Comparison of ENCODE assay signal across 8 mouse cellular contexts in the genomic region with DNA sequence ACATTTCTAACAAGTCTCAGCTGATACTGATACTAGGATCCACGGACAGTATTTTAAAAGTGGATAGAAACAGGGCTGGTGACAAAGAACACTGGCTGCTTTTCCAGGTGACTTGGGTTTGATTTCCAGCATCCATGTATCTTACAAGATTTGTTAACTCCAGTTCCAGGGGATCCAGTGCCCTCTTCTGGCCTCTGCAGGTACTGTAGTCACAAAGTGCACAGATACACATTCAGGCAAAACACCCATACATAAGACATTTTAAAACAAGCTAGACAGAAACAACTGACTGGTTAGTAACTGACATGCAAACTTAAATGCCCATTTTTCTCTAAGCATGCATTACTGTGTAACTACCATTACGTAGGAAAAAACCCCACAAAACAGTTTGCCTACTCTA. TPM values are rescaled to one million over a fixed set of nuclear protein-coding genes. Genes with fewer than 3 reads are reported as not detected.
DNase-seq lines count a peak whose midpoint lies in the region; ATAC-seq and TF ChIP-seq lines count a peak whose summit lies in the region.

No protein-coding gene starts in this region.

- H3K9ac ChIP-seq in forebrain, embryonic 14.5 days (ENCODE audit: low read length), result no peak overlapping the region
- H3K9ac ChIP-seq in liver, adult 2 months (ENCODE audit: low read depth, low read length), result no peak overlapping the region
- no peak overlapping the region for H3K9ac ChIP-seq in stomach, postnatal 0 days (ENCODE audit: low read length)

- no peaks in the 10 kb centered on the region for H3K9me3 ChIP-seq in forebrain, embryonic 14.5 days (replicated peaks; ENCODE audit: control insufficient read depth, low read length)
- no peaks in the 10 kb centered on the region for H3K9me3 ChIP-seq in stomach, postnatal 0 days (ENCODE audit: control insufficient read depth, low read length)

- H3K4me1 ChIP-seq in forebrain, embryonic 14.5 days (ENCODE audit: control insufficient read depth, insufficient read depth, low read length), result peaks cover 3% of the 10 kb centered on the region; the same call in 1 of the 2 replicates
- peaks cover 17% of the 10 kb centered on the region for H3K4me1 ChIP-seq in liver, adult 2 months (ENCODE audit: control insufficient read depth, insufficient read depth, low read length)
- H3K4me1 ChIP-seq in stomach, postnatal 0 days (replicated peaks; ENCODE audit: control insufficient read depth, insufficient read depth), result peaks cover 7% of the 10 kb centered on the region; the same call in 1 of the 2 replicates

- peaks cover 10% of the 10 kb centered on the region for H3K79me2 ChIP-seq in liver, adult 2 months (ENCODE audit: control insufficient read depth, insufficient read depth, low read length)

- TF ChIP-seq CTCF in gastrocnemius, adult 2 months (IDR thresholded peaks at IDR 0.05), result peak; percentile 61
- peak; percentile 47 for TF ChIP-seq CTCF in liver, adult 2 months (IDR thresholded peaks at IDR 0.05; ENCODE audit: low read depth, low read length)
- peak; percentile 73 for TF ChIP-seq CTCF in stomach, postnatal 0 days (IDR thresholded peaks at IDR 0.05; ENCODE audit: low read depth)

- WGBS in forebrain, embryonic 14.5 days, result 88% methylated on average over 2 of the region's 2 CpGs
- WGBS in liver, adult 2 months, result 92% methylated on average over 2 of the region's 2 CpGs
- WGBS in stomach, postnatal 0 days, result 88% methylated on average over 2 of the region's 2 CpGs

- intact Hi-C loops in gastrocnemius, adult 2 months (cut with DNase I), result no loop called here

- peaks cover 22% of the 10 kb centered on the region for H3K36me3 ChIP-seq in forebrain, embryonic 14.5 days (ENCODE audit: control insufficient read depth, insufficient read depth, low read length)
- H3K36me3 ChIP-seq in liver, adult 2 months (ENCODE audit: control insufficient read depth, insufficient read depth, low read length), result peaks cover 13% of the 10 kb centered on the region
- H3K36me3 ChIP-seq in stomach, postnatal 0 days (ENCODE audit: control insufficient read depth, insufficient read depth, low read length), result peaks cover 6% of the 10 kb centered on the region

- no peaks in the 10 kb centered on the region for H3K27me3 ChIP-seq in forebrain, embryonic 14.5 days (replicated peaks; ENCODE audit: control insufficient read depth, insufficient read depth, low read length)
- no peaks in the 10 kb centered on the region for H3K27me3 ChIP-seq in liver, adult 2 months (ENCODE audit: control insufficient read depth, insufficient read depth, low read length)
- no peaks in the 10 kb centered on the region for H3K27me3 ChIP-seq in stomach, postnatal 0 days (ENCODE audit: control insufficient read depth, insufficient read depth, low read length)

- H3K4me3 ChIP-seq in gastrocnemius, adult 2 months, result peak overlapping the region; percentile 85
- H3K4me3 ChIP-seq in forebrain, embryonic 14.5 days (ENCODE audit: low read depth, low read length), result no peak overlapping the region
- H3K4me3 ChIP-seq in liver, adult 2 months (ENCODE audit: insufficient read depth, low read depth, low read length), result no peak overlapping the region
- no peak overlapping the region for H3K4me3 ChIP-seq in stomach, postnatal 0 days (ENCODE audit: low read depth, low read length)

- H3K27ac ChIP-seq in gastrocnemius, adult 2 months, result peak overlapping the region; percentile 98
- no peak overlapping the region for H3K27ac ChIP-seq in forebrain, embryonic 14.5 days (ENCODE audit: low read depth, low read length)
- peak overlapping the region; percentile 82 for H3K27ac ChIP-seq in liver, adult 2 months (replicated peaks; ENCODE audit: insufficient read depth, low read depth, low read length)
- no peak overlapping the region for H3K27ac ChIP-seq in stomach, postnatal 0 days (replicated peaks)

- H3K4me2 ChIP-seq in forebrain, embryonic 14.5 days (ENCODE audit: low read length), result peak overlapping the region; percentile 67; the same call in 1 of the 2 replicates
- no peak overlapping the region for H3K4me2 ChIP-seq in stomach, postnatal 0 days (replicated peaks; ENCODE audit: low read depth)

- DNase-seq in gastrocnemius, adult 2 months, result no peak
- no peak for DNase-seq in gastrocnemius, adult 8-10 months (ENCODE audit: low spot score in 2 of 2)
- DNase-seq in urinary bladder, postnatal 14 days (ENCODE audit: low spot score), result peak; percentile 42
- no peak for DNase-seq in urinary bladder, postnatal 4 days (ENCODE audit: low spot score in 2 of 2)
- DNase-seq in forebrain, embryonic 14.5 days (ENCODE audit: low spot score), result peak; percentile 17
- peak; percentile 57 for DNase-seq in liver, adult 2 months (ENCODE audit: extremely low read depth, low read depth, low spot score)
- DNase-seq in stomach, postnatal 0 days (ENCODE audit: low spot score), result peak; percentile 65
- DNase-seq in adrenal gland, postnatal 25 days, result no peak

- ATAC-seq in forebrain, embryonic 14.5 days, result no peak
- ATAC-seq in stomach, postnatal 0 days (ENCODE audit: low FRiP score, low TSS enrichment), result no peak

- TF ChIP-seq EP300 in stomach, postnatal 0 days (optimal IDR thresholded peaks at IDR 0.05), result no peak

- TF ChIP-seq POLR2A in liver, adult 2 months (IDR thresholded peaks at IDR 0.05; ENCODE audit: extremely low read depth, insufficient read depth, low read length), result no peak

RNA-seq across cellular contexts. Expression of a gene that starts 1.1 kb away (rescaled TPM):
- total RNA-seq in gastrocnemius, adult 2 months (2021), result 10 to 100 TPM; 73.8 to 76.3 TPM
- 10 to 100 TPM; 64.6 to 79.3 (median 71.4) TPM for total RNA-seq in gastrocnemius, adult 8-10 months (2022)
- 64.9 and 75.4 TPM in 2 replicates for polyA plus RNA-seq in forebrain, embryonic 14.5 days (2014; fragmentation: Nextera tagmentation; extraction: Ambion mirVana)
- 52.7 and 57.8 TPM in 2 replicates for total RNA-seq in liver, adult 2 months (2014; rRNA removed)
- polyA plus RNA-seq in liver, adult 2 months (2012; rRNA removed), result 127 and 183 TPM in 2 replicates
- 41.4 and 42.9 TPM in 2 replicates for polyA plus RNA-seq in stomach, postnatal 0 days (2015; fragmentation: Nextera tagmentation; extraction: Ambion mirVana)
- total RNA-seq in adrenal gland, postnatal 25 days (2021), result 119 and 125 TPM in 2 replicates

RNA-seq across cellular contexts. Expression of a gene that starts 4.8 kb away (rescaled TPM):
- 100 to 1,000 TPM; 142 to 187 TPM for total RNA-seq in gastrocnemius, adult 2 months (2021)
- 100 to 1,000 TPM; 153 to 168 (median 158) TPM for total RNA-seq in gastrocnemius, adult 8-10 months (2022)
- 0.05 and 0.09 TPM in 2 replicates for polyA plus RNA-seq in forebrain, embryonic 14.5 days (2014; fragmentation: Nextera tagmentation; extraction: Ambion mirVana)
- 0.09 TPM in 1 of 2 replicates, not detected in the other for total RNA-seq in liver, adult 2 months (2014; rRNA removed)
- 0.10 TPM in 1 of 2 replicates, not detected in the other for polyA plus RNA-seq in liver, adult 2 months (2012; rRNA removed)
- polyA plus RNA-seq in stomach, postnatal 0 days (2015; fragmentation: Nextera tagmentation; extraction: Ambion mirVana), result 0.30 and 0.42 TPM in 2 replicates
- total RNA-seq in adrenal gland, postnatal 25 days (2021), result 0.18 TPM in 1 of 2 replicates, not detected in the other

RNA-seq across cellular contexts. Expression of a gene that starts 16.6 kb away (rescaled TPM):
- total RNA-seq in gastrocnemius, adult 2 months (2021), result 1,000 to 10,000 TPM; 2,377 to 3,782 TPM
- 1,000 to 10,000 TPM; 3,090 to 3,449 (median 3,228) TPM for total RNA-seq in gastrocnemius, adult 8-10 months (2022)
- 0.22 TPM in 1 of 2 replicates, not detected in the other for polyA plus RNA-seq in forebrain, embryonic 14.5 days (2014; fragmentation: Nextera tagmentation; extraction: Ambion mirVana)
- total RNA-seq in liver, adult 2 months (2014; rRNA removed), result 0.46 TPM in 1 of 2 replicates, not detected in the other
- polyA plus RNA-seq in liver, adult 2 months (2012; rRNA removed), result not detected in 2 replicates
- polyA plus RNA-seq in stomach, postnatal 0 days (2015; fragmentation: Nextera tagmentation; extraction: Ambion mirVana), result 0.10 TPM in 1 of 2 replicates, not detected in the other
- not detected in 2 replicates for total RNA-seq in adrenal gland, postnatal 25 days (2021)

RNA-seq across cellular contexts. Expression of a gene that starts 21.8 kb away (rescaled TPM):
- 1 to 10 TPM; 1.9 to 3.3 TPM for total RNA-seq in gastrocnemius, adult 2 months (2021)
- total RNA-seq in gastrocnemius, adult 8-10 months (2022), result 1 to 10 TPM; 1.3 to 2.0 (median 1.5) TPM
- 13.1 and 15.1 TPM in 2 replicates for polyA plus RNA-seq in forebrain, embryonic 14.5 days (2014; fragmentation: Nextera tagmentation; extraction: Ambion mirVana)
- 3.3 and 3.7 TPM in 2 replicates for total RNA-seq in liver, adult 2 months (2014; rRNA removed)
- polyA plus RNA-seq in liver, adult 2 months (2012; rRNA removed), result 2.5 and 3.8 TPM in 2 replicates
- 13.0 and 13.7 TPM in 2 replicates for polyA plus RNA-seq in stomach, postnatal 0 days (2015; fragmentation: Nextera tagmentation; extraction: Ambion mirVana)
- 18.0 and 22.5 TPM in 2 replicates for total RNA-seq in adrenal gland, postnatal 25 days (2021)

RNA-seq across cellular contexts. Expression of a gene that starts 29.8 kb away (rescaled TPM):
- 100 to 1,000 TPM; 120 to 152 TPM for total RNA-seq in gastrocnemius, adult 2 months (2021)
- total RNA-seq in gastrocnemius, adult 8-10 months (2022), result 100 to 1,000 TPM; 122 to 140 (median 126) TPM
- 227 and 259 TPM in 2 replicates for polyA plus RNA-seq in forebrain, embryonic 14.5 days (2014; fragmentation: Nextera tagmentation; extraction: Ambion mirVana)
- 92.7 and 112 TPM in 2 replicates for total RNA-seq in liver, adult 2 months (2014; rRNA removed)
- polyA plus RNA-seq in liver, adult 2 months (2012; rRNA removed), result 23.8 and 31.0 TPM in 2 replicates
- 145 and 159 TPM in 2 replicates for polyA plus RNA-seq in stomach, postnatal 0 days (2015; fragmentation: Nextera tagmentation; extraction: Ambion mirVana)
- 70.4 and 90.7 TPM in 2 replicates for total RNA-seq in adrenal gland, postnatal 25 days (2021)

Comparison
In these comparisons a context has a peak if more than half of its experiments do, and no peak if none do; other contexts are left out.
1. DNase-seq: peak in urinary bladder, postnatal 14 days (single experiment), forebrain, embryonic 14.5 days (single experiment), liver, adult 2 months (single experiment) and stomach, postnatal 0 days (single experiment); none in gastrocnemius, adult 2 months (single experiment), gastrocnemius, adult 8-10 months (0 of 2), urinary bladder, postnatal 4 days (0 of 2) and adrenal gland, postnatal 25 days (single experiment).
2. H3K27ac ChIP-seq: peak in gastrocnemius, adult 2 months (single experiment) and liver, adult 2 months (single experiment); none in forebrain, embryonic 14.5 days (single experiment) and stomach, postnatal 0 days (single experiment).
3. RNA of a gene that starts 4.8 kb away (total RNA-seq): 142 to 187 TPM in gastrocnemius, adult 2 months and 153 to 168 TPM in gastrocnemius, adult 8-10 months; 0.18 TPM in adrenal gland, postnatal 25 days and 0.09 TPM in liver, adult 2 months; every median in the first group is over 100 times any median in the second.
4. RNA of a gene that starts 16.6 kb away (total RNA-seq): 2,377 to 3,782 TPM in gastrocnemius, adult 2 months and 3,090 to 3,449 TPM in gastrocnemius, adult 8-10 months; 0.46 TPM in liver, adult 2 months and not detected in adrenal gland, postnatal 25 days; every median in the first group is over 1,000 times any median in the second.
5. Peak in every context shown above with its lines, with median percentiles within 50 percentile points of each other: CTCF ChIP-seq.